Mouse (Mus musculus): ENCODE measurements around the gene Wdr26. TPM values are rescaled to one million over a fixed set of nuclear protein-coding genes. Genes with fewer than 3 reads are reported as not detected.

Gene Wdr26
- polyA plus RNA-seq (2014; fragmentation: Illumina TruSeq; extraction: RNeasy Lipid Tissue Mini Kit (QIAGEN cat#74804); ENCODE audit: low read depth, low replicate concordance): 49.3 TPM

GRCm38 (mm10) chr1:181211920-181212633 is at the start of gene Wdr26:
Gene Wdr26 (minus strand): TSS chr1:181212001.

DNA sequence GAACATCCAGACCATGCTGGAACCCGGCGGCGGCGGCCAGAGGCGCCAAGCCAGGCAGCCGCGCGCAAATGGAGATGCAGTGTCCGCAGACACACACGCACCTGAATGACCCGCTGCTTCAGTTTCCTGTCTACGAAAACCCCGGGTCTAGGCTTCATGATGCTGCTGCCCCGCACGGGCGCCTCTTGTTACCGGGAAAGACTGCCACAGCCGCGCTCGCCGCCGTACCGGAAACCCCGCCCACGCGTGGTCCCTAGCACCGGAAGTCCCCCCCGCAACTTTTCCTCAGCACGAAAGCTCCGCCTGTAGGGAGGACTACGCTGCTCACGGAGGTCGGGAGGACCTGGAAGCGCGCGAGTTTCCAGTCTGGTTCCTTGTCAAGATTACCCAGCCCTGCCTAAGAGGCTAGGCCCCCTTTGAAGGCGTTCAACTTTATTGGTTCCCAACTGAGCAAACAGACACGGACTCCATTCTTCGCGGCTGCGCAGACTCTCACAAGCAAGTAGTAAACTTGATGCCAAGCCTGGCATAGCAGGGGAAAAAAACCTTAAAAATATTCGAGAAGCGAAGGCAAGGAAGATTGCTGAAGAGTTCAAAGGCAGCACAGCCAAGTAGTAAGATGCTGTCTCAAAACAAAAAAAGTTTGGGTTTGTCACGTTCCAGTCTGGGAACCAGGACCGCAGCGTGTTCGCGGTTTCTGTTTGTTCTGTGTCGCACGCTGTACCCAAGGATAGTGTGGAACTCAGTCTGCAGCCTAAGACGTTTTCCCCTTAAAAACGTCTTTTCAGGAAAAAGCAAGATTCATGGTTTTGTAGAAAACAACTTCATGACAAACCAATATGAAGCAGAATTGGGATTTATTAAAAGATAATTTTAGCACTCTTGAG is 67.6 kb downstream of the Wdr26 start, which contains the start of the genes Nvl and Cnih4:
Nvl (minus strand) TSS at position 255 of the 887 bp plus-strand sequence.
Cnih4 (plus strand) TSS at position 744 of the 887 bp plus-strand sequence.

Other genes starting within 250 kb of the Wdr26 start
- gene Ephx1, start 191.1 kb downstream of the Wdr26 start, polyA plus RNA-seq (2014; fragmentation: Illumina TruSeq; extraction: RNeasy Lipid Tissue Mini Kit (QIAGEN cat#74804); ENCODE audit: low read depth, low replicate concordance): 62.8 TPM
- gene 9130409I23Rik, start 160.8 kb downstream of the Wdr26 start, polyA plus RNA-seq (2014; fragmentation: Illumina TruSeq; extraction: RNeasy Lipid Tissue Mini Kit (QIAGEN cat#74804); ENCODE audit: low read depth, low replicate concordance): not detected
- 15.6 TPM for gene Nvl, start 67.8 kb downstream of the Wdr26 start, polyA plus RNA-seq (2014; fragmentation: Illumina TruSeq; extraction: RNeasy Lipid Tissue Mini Kit (QIAGEN cat#74804); ENCODE audit: low read depth, low replicate concordance)
- gene Cnih4, start 67.3 kb downstream of the Wdr26 start, polyA plus RNA-seq (2014; fragmentation: Illumina TruSeq; extraction: RNeasy Lipid Tissue Mini Kit (QIAGEN cat#74804); ENCODE audit: low read depth, low replicate concordance): 43.9 TPM
- gene Cnih3, start 140.6 kb upstream of the Wdr26 start, polyA plus RNA-seq (2014; fragmentation: Illumina TruSeq; extraction: RNeasy Lipid Tissue Mini Kit (QIAGEN cat#74804); ENCODE audit: low read depth, low replicate concordance): 0.20 TPM